Mouse (Mus musculus): ENCODE measurements around the gene Tmem270. TPM values are rescaled to one million over a fixed set of nuclear protein-coding genes. Genes with fewer than 3 reads are reported as not detected.
"Not testable (repeated sequence)": the region's sequence is repeated elsewhere in the genome, so short reads cannot be mapped to it uniquely, and the experiment has no call there.

Gene Tmem270
- polyA plus RNA-seq, 1 experiment from 2014 or later, result not detected

GRCm38 (mm10) chr5:134945266-134945959, 38.9 kb upstream of the Tmem270 start:
- Histone ChIP-seq H3K27ac (ENCODE audit: low read length) (peak overlapping the region; percentile 87), H3K4me3 (ENCODE audit: low read depth, low read length) (peak overlapping the region; percentile 44), H3K9ac (replicated peaks; ENCODE audit: low read depth, low read length) (peak overlapping the region; percentile 64), H3K4me1 (ENCODE audit: control insufficient read depth, insufficient read depth, low read length) (peaks cover 7% of the 10 kb centered on the region; the same call in 1 of the 2 replicates), H3K9me3 (ENCODE audit: control insufficient read depth, low read depth, low read length) (no peaks in the 10 kb centered on the region), H3K4me2 (replicated peaks; ENCODE audit: low read depth, low read length) (peak overlapping the region; percentile 37), H3K36me3 (ENCODE audit: control insufficient read depth, insufficient read depth, low read length) (no peaks in the 10 kb centered on the region), H3K27me3 (ENCODE audit: control insufficient read depth, insufficient read depth, low read length) (peaks cover 8% of the 10 kb centered on the region; the same call in 1 of the 2 replicates)
- 41% methylated on average over 18 of the region's 19 CpGs for WGBS
- ATAC-seq (ENCODE audit: insufficient number of reproducible peaks, insufficient read depth, low FRiP score, low read depth), result no peak

DNA sequence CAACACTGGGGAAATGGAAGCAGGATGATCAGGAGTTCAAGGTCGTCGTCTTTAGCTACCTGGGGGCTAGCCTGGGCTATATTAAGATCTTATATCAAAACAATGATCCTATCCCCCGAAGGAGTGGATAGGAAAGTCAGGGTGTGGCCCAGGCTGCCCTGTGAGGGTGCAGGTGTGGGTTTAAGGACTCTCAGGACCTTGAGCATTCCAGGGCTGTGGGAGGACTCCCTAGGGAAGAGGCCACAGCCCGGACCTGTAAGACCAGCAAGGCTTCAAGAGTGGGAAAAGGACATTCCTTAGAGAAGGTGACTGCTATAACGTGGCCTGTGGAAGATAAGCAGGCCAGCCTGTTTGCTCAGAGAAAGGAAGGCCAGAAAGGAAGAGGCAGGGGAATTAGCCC, 37.6 kb upstream of the Tmem270 start:
- Histone ChIP-seq H3K9me3 (ENCODE audit: control insufficient read depth, low read depth, low read length) (no peaks in the 10 kb centered on the region), H3K4me3 (ENCODE audit: low read depth, low read length) (peak overlapping the region; percentile 44; the same call in 1 of the 2 replicates), H3K4me2 (replicated peaks; ENCODE audit: low read depth, low read length) (peak overlapping the region; percentile 37), H3K27ac (ENCODE audit: low read length) (no peak overlapping the region; the same call in 1 of the 2 replicates), H3K36me3 (ENCODE audit: control insufficient read depth, insufficient read depth, low read length) (no peaks in the 10 kb centered on the region), H3K4me1 (ENCODE audit: control insufficient read depth, insufficient read depth, low read length) (peaks cover 7% of the 10 kb centered on the region; the same call in 1 of the 2 replicates), H3K27me3 (ENCODE audit: control insufficient read depth, insufficient read depth, low read length) (peaks cover 8% of the 10 kb centered on the region; the same call in 1 of the 2 replicates), H3K9ac (replicated peaks; ENCODE audit: low read depth, low read length) (no peak overlapping the region)
- WGBS, result 63% methylated on average over 5 of the region's 5 CpGs
- no peak for ATAC-seq (ENCODE audit: insufficient number of reproducible peaks, insufficient read depth, low FRiP score, low read depth)

DNA sequence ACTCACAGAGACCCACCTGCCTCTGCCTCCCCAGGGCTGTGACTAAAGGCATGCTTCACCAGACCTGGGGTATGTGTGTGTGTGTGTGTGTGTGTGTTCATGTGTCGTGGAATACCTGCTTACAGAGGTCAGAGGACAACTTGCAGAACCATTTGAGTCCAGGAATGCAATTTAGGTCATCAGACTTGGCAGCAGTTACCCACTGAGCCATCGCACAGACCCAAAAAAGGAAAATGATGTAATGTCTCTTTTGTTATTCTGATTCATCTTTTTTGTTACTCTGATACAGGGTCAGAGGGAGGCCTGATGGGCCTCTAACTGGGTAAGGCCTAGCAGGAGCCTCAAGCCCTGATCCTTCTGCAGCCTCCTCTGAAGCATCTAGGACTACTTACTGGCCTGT, 36.2 kb upstream of the Tmem270 start:
- Histone ChIP-seq H3K9ac (replicated peaks; ENCODE audit: low read depth, low read length) (no peak overlapping the region), H3K4me3 (ENCODE audit: low read depth, low read length) (no peak overlapping the region), H3K9me3 (ENCODE audit: control insufficient read depth, low read depth, low read length) (no peaks in the 10 kb centered on the region), H3K4me2 (replicated peaks; ENCODE audit: low read depth, low read length) (no peak overlapping the region), H3K4me1 (ENCODE audit: control insufficient read depth, insufficient read depth, low read length) (peaks cover 5% of the 10 kb centered on the region; the same call in 1 of the 2 replicates), H3K36me3 (ENCODE audit: control insufficient read depth, insufficient read depth, low read length) (no peaks in the 10 kb centered on the region), H3K27me3 (ENCODE audit: control insufficient read depth, insufficient read depth, low read length) (peaks cover 8% of the 10 kb centered on the region; the same call in 1 of the 2 replicates), H3K27ac (ENCODE audit: low read length) (no peak overlapping the region)
- no peak for ATAC-seq (ENCODE audit: insufficient number of reproducible peaks, insufficient read depth, low FRiP score, low read depth)
- WGBS, result 73% methylated on average over 2 of the region's 2 CpGs

- no peak for ATAC-seq (ENCODE audit: insufficient number of reproducible peaks, insufficient read depth, low FRiP score, low read depth)
- H3K9me3 ChIP-seq (ENCODE audit: control insufficient read depth, low read depth, low read length), result no peaks in the 10 kb centered on the region
- 0 out of 2 replicates have a peak overlapping the region, but pooled peaks have one; percentile 15 for H3K27ac ChIP-seq (ENCODE audit: low read length)
- H3K4me3 ChIP-seq (ENCODE audit: low read depth, low read length), result no peak overlapping the region
- H3K36me3 ChIP-seq (ENCODE audit: control insufficient read depth, insufficient read depth, low read length), result no peaks in the 10 kb centered on the region
- WGBS, result 64% methylated on average over 14 of the region's 14 CpGs
- H3K9ac ChIP-seq (replicated peaks; ENCODE audit: low read depth, low read length), result no peak overlapping the region
- 0 out of 2 replicates have a peak, but pooled peaks cover 5% of the 10 kb centered on the region for H3K27me3 ChIP-seq (ENCODE audit: control insufficient read depth, insufficient read depth, low read length)
- H3K4me1 ChIP-seq (ENCODE audit: control insufficient read depth, insufficient read depth, low read length), result no peaks in the 10 kb centered on the region; the same call in 1 of the 2 replicates
- no peak overlapping the region for H3K4me2 ChIP-seq (replicated peaks; ENCODE audit: low read depth, low read length)
Observed at GRCm38 (mm10) chr5:134941472-134942209, 35.1 kb upstream of the Tmem270 start.

GRCm38 (mm10) chr5:134939554-134939953, 33.0 kb upstream of the Tmem270 start:
- H3K4me3 ChIP-seq (ENCODE audit: low read depth, low read length); H3K9ac ChIP-seq (replicated peaks; ENCODE audit: low read depth, low read length); H3K27ac ChIP-seq (ENCODE audit: low read length); H3K27me3 ChIP-seq (ENCODE audit: control insufficient read depth, insufficient read depth, low read length); H3K9me3 ChIP-seq (ENCODE audit: control insufficient read depth, low read depth, low read length); ATAC-seq (ENCODE audit: insufficient number of reproducible peaks, insufficient read depth, low FRiP score, low read depth); H3K4me2 ChIP-seq (replicated peaks; ENCODE audit: low read depth, low read length); H3K4me1 ChIP-seq (ENCODE audit: control insufficient read depth, insufficient read depth, low read length); H3K36me3 ChIP-seq (ENCODE audit: control insufficient read depth, insufficient read depth, low read length): not testable (repeated sequence)
- WGBS, result 78% methylated on average over 3 of the region's 7 CpGs

GRCm38 (mm10) chr5:134939069-134939468, 32.5 kb upstream of the Tmem270 start:
- no peak for ATAC-seq (ENCODE audit: insufficient number of reproducible peaks, insufficient read depth, low FRiP score, low read depth)
- Histone ChIP-seq H3K4me1 (ENCODE audit: control insufficient read depth, insufficient read depth, low read length) (no peaks in the 10 kb centered on the region; the same call in 1 of the 2 replicates), H3K27ac (ENCODE audit: low read length) (no peak overlapping the region), H3K4me2 (replicated peaks; ENCODE audit: low read depth, low read length) (no peak overlapping the region), H3K27me3 (ENCODE audit: control insufficient read depth, insufficient read depth, low read length) (no peaks in the 10 kb centered on the region), H3K4me3 (ENCODE audit: low read depth, low read length) (no peak overlapping the region), H3K36me3 (ENCODE audit: control insufficient read depth, insufficient read depth, low read length) (no peaks in the 10 kb centered on the region), H3K9me3 (ENCODE audit: control insufficient read depth, low read depth, low read length) (no peaks in the 10 kb centered on the region), H3K9ac (replicated peaks; ENCODE audit: low read depth, low read length) (no peak overlapping the region)
- WGBS, result 79% methylated on average over 3 of the region's 3 CpGs

DNA sequence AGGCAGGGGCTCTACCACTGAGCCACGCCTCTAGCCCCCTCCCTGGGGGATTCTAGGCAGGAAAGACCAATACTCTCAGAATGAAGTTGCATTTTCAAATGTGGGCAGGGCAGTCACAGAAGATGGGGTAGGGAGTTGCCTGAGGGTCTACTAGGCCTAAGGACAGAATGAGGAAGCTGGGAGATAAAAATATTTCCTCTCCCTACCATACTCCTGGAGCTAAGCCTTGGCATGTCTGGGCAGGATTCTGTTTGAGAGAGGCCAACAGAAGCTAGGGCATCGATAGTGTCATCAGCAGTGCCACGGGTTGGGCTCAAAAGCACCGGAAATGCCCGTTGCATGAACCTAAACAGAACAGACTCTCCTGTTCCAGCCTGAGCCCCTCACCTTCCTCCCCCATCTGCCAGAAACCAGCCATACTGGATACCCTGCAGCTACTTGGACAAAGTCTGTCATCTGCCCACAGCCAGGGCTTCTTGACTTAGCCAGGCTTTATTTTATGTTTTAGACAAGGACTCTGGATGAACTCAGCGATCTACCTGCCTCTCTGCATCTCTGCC, 30.2 kb upstream of the Tmem270 start:
- no peaks in the 10 kb centered on the region; the same call in 1 of the 2 replicates for H3K4me1 ChIP-seq (ENCODE audit: control insufficient read depth, insufficient read depth, low read length)
- H3K27ac ChIP-seq (ENCODE audit: low read length), result peak overlapping the region; percentile 27; the same call in 1 of the 2 replicates
- H3K9ac ChIP-seq (replicated peaks; ENCODE audit: low read depth, low read length), result no peak overlapping the region
- H3K9me3 ChIP-seq (ENCODE audit: control insufficient read depth, low read depth, low read length), result no peaks in the 10 kb centered on the region
- H3K4me3 ChIP-seq (ENCODE audit: low read depth, low read length), result no peak overlapping the region
- no peak for ATAC-seq (ENCODE audit: insufficient number of reproducible peaks, insufficient read depth, low FRiP score, low read depth)
- H3K36me3 ChIP-seq (ENCODE audit: control insufficient read depth, insufficient read depth, low read length), result no peaks in the 10 kb centered on the region
- no peaks in the 10 kb centered on the region for H3K27me3 ChIP-seq (ENCODE audit: control insufficient read depth, insufficient read depth, low read length)
- 75% methylated on average over 6 of the region's 6 CpGs for WGBS
- no peak overlapping the region for H3K4me2 ChIP-seq (replicated peaks; ENCODE audit: low read depth, low read length)

DNA sequence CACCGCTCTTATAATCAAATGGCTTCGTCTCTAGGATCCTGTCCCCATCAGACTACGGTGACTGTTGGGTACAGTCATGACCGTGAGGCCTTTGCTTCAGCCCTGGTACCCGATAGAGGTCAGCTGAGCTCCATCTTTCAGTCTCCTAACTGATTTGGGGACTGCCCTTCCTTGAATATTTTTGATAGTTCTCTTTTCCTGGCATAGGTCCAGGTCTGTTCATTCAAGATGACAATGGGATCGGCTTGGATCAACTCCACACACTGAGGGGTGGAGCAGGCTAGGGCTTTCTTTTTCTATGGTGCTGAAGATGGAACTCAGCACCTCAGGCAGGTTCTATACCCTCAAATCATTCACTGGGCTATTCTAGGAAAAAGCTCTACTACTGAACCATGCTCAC, 29.5 kb upstream of the Tmem270 start:
- H3K4me3 ChIP-seq (ENCODE audit: low read depth, low read length), result no peak overlapping the region
- no peaks in the 10 kb centered on the region; the same call in 1 of the 2 replicates for H3K4me1 ChIP-seq (ENCODE audit: control insufficient read depth, insufficient read depth, low read length)
- no peak overlapping the region for H3K9ac ChIP-seq (replicated peaks; ENCODE audit: low read depth, low read length)
- no peak for ATAC-seq (ENCODE audit: insufficient number of reproducible peaks, insufficient read depth, low FRiP score, low read depth)
- H3K4me2 ChIP-seq (replicated peaks; ENCODE audit: low read depth, low read length), result no peak overlapping the region
- H3K27me3 ChIP-seq (ENCODE audit: control insufficient read depth, insufficient read depth, low read length), result no peaks in the 10 kb centered on the region
- H3K27ac ChIP-seq (ENCODE audit: low read length), result no peak overlapping the region
- no peaks in the 10 kb centered on the region for H3K9me3 ChIP-seq (ENCODE audit: control insufficient read depth, low read depth, low read length)
- H3K36me3 ChIP-seq (ENCODE audit: control insufficient read depth, insufficient read depth, low read length), result no peaks in the 10 kb centered on the region
- WGBS, result 92% methylated on average over 6 of the region's 6 CpGs

All from stomach, embryonic 14.5 days (tissue).